Mouse (Mus musculus): ENCODE data around the gene Kcnn4. TPM values are rescaled to one million over a fixed set of nuclear protein-coding genes. Genes with fewer than 3 reads are reported as not detected.

Gene Kcnn4
- polyA plus RNA-seq (2014; fragmentation: Illumina TruSeq; extraction: RNeasy Lipid Tissue Mini Kit (QIAGEN cat#74804); ENCODE audit: low read depth, low replicate concordance), result not detected

GRCm38 (mm10) chr7:24369731-24370541 is at the start of gene Kcnn4:
Gene Kcnn4 (plus strand): TSS chr7:24370263.

GRCm38 (mm10) chr7:24333304-24333986 is 36.6 kb upstream of the Kcnn4 start, which contains the start of gene Tescl:
Gene Tescl (minus strand): TSS chr7:24333936.

GRCm38 (mm10) chr7:24348896-24349295 is 21.2 kb upstream of the Kcnn4 start, which contains the start of gene Lypd5:
Gene Lypd5 (plus strand): TSS chr7:24349196.

GRCm38 (mm10) chr7:24399256-24400081 is 29.4 kb downstream of the Kcnn4 start, which contains the start of gene Smg9:
Gene Smg9 (plus strand): TSS chr7:24399619.

Other genes starting within 250 kb of the Kcnn4 start
- gene Zfp235, start 236.1 kb upstream of the Kcnn4 start, polyA plus RNA-seq (2014; fragmentation: Illumina TruSeq; extraction: RNeasy Lipid Tissue Mini Kit (QIAGEN cat#74804); ENCODE audit: low read depth, low replicate concordance), result 3.6 TPM
- 0.11 TPM for gene Zfp114, start 195.2 kb upstream of the Kcnn4 start, polyA plus RNA-seq (2014; fragmentation: Illumina TruSeq; extraction: RNeasy Lipid Tissue Mini Kit (QIAGEN cat#74804); ENCODE audit: low read depth, low replicate concordance)
- gene Zfp111, start 158.8 kb upstream of the Kcnn4 start, polyA plus RNA-seq (2014; fragmentation: Illumina TruSeq; extraction: RNeasy Lipid Tissue Mini Kit (QIAGEN cat#74804); ENCODE audit: low read depth, low replicate concordance), result 1.5 TPM
- gene Zfp109, start 132.7 kb upstream of the Kcnn4 start, polyA plus RNA-seq (2014; fragmentation: Illumina TruSeq; extraction: RNeasy Lipid Tissue Mini Kit (QIAGEN cat#74804); ENCODE audit: low read depth, low replicate concordance), result 1.2 TPM
- 1.1 TPM for gene Zfp108, start 115.5 kb upstream of the Kcnn4 start, polyA plus RNA-seq (2014; fragmentation: Illumina TruSeq; extraction: RNeasy Lipid Tissue Mini Kit (QIAGEN cat#74804); ENCODE audit: low read depth, low replicate concordance)
- 1.4 TPM for gene Zfp93, start 99.8 kb upstream of the Kcnn4 start, polyA plus RNA-seq (2014; fragmentation: Illumina TruSeq; extraction: RNeasy Lipid Tissue Mini Kit (QIAGEN cat#74804); ENCODE audit: low read depth, low replicate concordance)
- gene Zfp61, start 69.0 kb upstream of the Kcnn4 start, polyA plus RNA-seq (2014; fragmentation: Illumina TruSeq; extraction: RNeasy Lipid Tissue Mini Kit (QIAGEN cat#74804); ENCODE audit: low read depth, low replicate concordance), result not detected
- gene Zfp94, start 53.6 kb upstream of the Kcnn4 start, polyA plus RNA-seq (2014; fragmentation: Illumina TruSeq; extraction: RNeasy Lipid Tissue Mini Kit (QIAGEN cat#74804); ENCODE audit: low read depth, low replicate concordance), result 0.87 TPM
- not detected for gene Tescl, start 36.3 kb upstream of the Kcnn4 start, polyA plus RNA-seq (2014; fragmentation: Illumina TruSeq; extraction: RNeasy Lipid Tissue Mini Kit (QIAGEN cat#74804); ENCODE audit: low read depth, low replicate concordance)
- gene Lypd5, start 21.1 kb upstream of the Kcnn4 start, polyA plus RNA-seq (2014; fragmentation: Illumina TruSeq; extraction: RNeasy Lipid Tissue Mini Kit (QIAGEN cat#74804); ENCODE audit: low read depth, low replicate concordance), result not detected
- 0.21 TPM for gene Smg9, start 29.4 kb downstream of the Kcnn4 start, polyA plus RNA-seq (2014; fragmentation: Illumina TruSeq; extraction: RNeasy Lipid Tissue Mini Kit (QIAGEN cat#74804); ENCODE audit: low read depth, low replicate concordance)
- gene Irgc1, start 82.0 kb downstream of the Kcnn4 start, polyA plus RNA-seq (2014; fragmentation: Illumina TruSeq; extraction: RNeasy Lipid Tissue Mini Kit (QIAGEN cat#74804); ENCODE audit: low read depth, low replicate concordance), result not detected
- not detected for gene Plaur, start 92.2 kb downstream of the Kcnn4 start, polyA plus RNA-seq (2014; fragmentation: Illumina TruSeq; extraction: RNeasy Lipid Tissue Mini Kit (QIAGEN cat#74804); ENCODE audit: low read depth, low replicate concordance)
- gene Cadm4, start 111.8 kb downstream of the Kcnn4 start, polyA plus RNA-seq (2014; fragmentation: Illumina TruSeq; extraction: RNeasy Lipid Tissue Mini Kit (QIAGEN cat#74804); ENCODE audit: low read depth, low replicate concordance), result 0.34 TPM
- gene Zfp428, start 136.7 kb downstream of the Kcnn4 start, polyA plus RNA-seq (2014; fragmentation: Illumina TruSeq; extraction: RNeasy Lipid Tissue Mini Kit (QIAGEN cat#74804); ENCODE audit: low read depth, low replicate concordance), result not detected
- gene AC161166.1, start 142.2 kb downstream of the Kcnn4 start, polyA plus RNA-seq (2014; fragmentation: Illumina TruSeq; extraction: RNeasy Lipid Tissue Mini Kit (QIAGEN cat#74804); ENCODE audit: low read depth, low replicate concordance), result not detected
- gene Irgq, start 160.4 kb downstream of the Kcnn4 start, polyA plus RNA-seq (2014; fragmentation: Illumina TruSeq; extraction: RNeasy Lipid Tissue Mini Kit (QIAGEN cat#74804); ENCODE audit: low read depth, low replicate concordance), result 3.8 TPM
- gene Pinlyp, start 175.9 kb downstream of the Kcnn4 start, polyA plus RNA-seq (2014; fragmentation: Illumina TruSeq; extraction: RNeasy Lipid Tissue Mini Kit (QIAGEN cat#74804); ENCODE audit: low read depth, low replicate concordance), result not detected
- gene Xrcc1, start 176.0 kb downstream of the Kcnn4 start, polyA plus RNA-seq (2014; fragmentation: Illumina TruSeq; extraction: RNeasy Lipid Tissue Mini Kit (QIAGEN cat#74804); ENCODE audit: low read depth, low replicate concordance), result 0.74 TPM
- 11.2 TPM for gene Ethe1, start 217.3 kb downstream of the Kcnn4 start, polyA plus RNA-seq (2014; fragmentation: Illumina TruSeq; extraction: RNeasy Lipid Tissue Mini Kit (QIAGEN cat#74804); ENCODE audit: low read depth, low replicate concordance)
- not detected for gene Zfp575, start 217.4 kb downstream of the Kcnn4 start, polyA plus RNA-seq (2014; fragmentation: Illumina TruSeq; extraction: RNeasy Lipid Tissue Mini Kit (QIAGEN cat#74804); ENCODE audit: low read depth, low replicate concordance)
- gene Phldb3, start 240.5 kb downstream of the Kcnn4 start, polyA plus RNA-seq (2014; fragmentation: Illumina TruSeq; extraction: RNeasy Lipid Tissue Mini Kit (QIAGEN cat#74804); ENCODE audit: low read depth, low replicate concordance), result 0.29 TPM